Mouse (Mus musculus) macrophage (primary cell): ENCODE results near the gene Hsd17b2. TPM values are rescaled to one million over a fixed set of nuclear protein-coding genes. Genes with fewer than 3 reads are reported as not detected.

Source experiments
- H3K27ac ChIP-seq: fragments of 350-480 bp; formaldehyde crosslinking; 2 replicates; pipeline ENCODE4 v1.9.0; 2021
- H3K36me3 ChIP-seq: fragments of 350-480 bp; formaldehyde crosslinking; 2 replicates; pipeline ENCODE4 v1.9.0; 2021; ENCODE audit errors: inconsistent target
- H3K4me3 ChIP-seq: fragments of 350-480 bp; formaldehyde crosslinking; 2 replicates; pipeline ENCODE4 v1.9.0; 2021; ENCODE audit errors: inconsistent target
- H3K79me2 ChIP-seq: fragments of 350-480 bp; formaldehyde crosslinking; 2 replicates; pipeline ENCODE4 v1.9.0; 2021; ENCODE audit errors: inconsistent target
- WGBS: methylation state at CpG from one replicate; pipeline ENCODE4 v1.1.7; 2026; ENCODE audit warnings: inconsistent platforms; ENCODE audit not compliant: missing documents; 5-methylcytosine and 5-hydroxymethylcytosine counted together
- polyA plus RNA-seq: library from polyadenylated mRNA; stranded (reverse); fragments of 250-400 nt; gene quantifications from 3 replicates; pipeline ENCODE4 v1.2.4, GENCODE M21; 2018; ENCODE audit warnings: inconsistent platforms

The Hsd17b2 gene
- polyA plus RNA-seq, 1 experiment from 2014 or later = not detected

- no peak overlapping the region for H3K4me3 ChIP-seq
- 81% methylated on average over 4 of the region's 4 CpGs for WGBS
- no peaks in the 10 kb centered on the region for H3K79me2 ChIP-seq
- no peaks in the 10 kb centered on the region for H3K36me3 ChIP-seq
- no peak overlapping the region for H3K27ac ChIP-seq
Observed at GRCm38 (mm10) chr8:117692131-117692530, 9.6 kb upstream of the Hsd17b2 start.

GRCm38 (mm10) chr8:117695636-117696035 lies 6.1 kb upstream of the Hsd17b2 start:
- H3K4me3 ChIP-seq = no peak overlapping the region
- no peaks in the 10 kb centered on the region for H3K79me2 ChIP-seq
- H3K27ac ChIP-seq = no peak overlapping the region
- H3K36me3 ChIP-seq = no peaks in the 10 kb centered on the region
- 70% methylated on average over 1 of the region's 1 CpGs for WGBS

GRCm38 (mm10) chr8:117697248-117697647 lies 4.5 kb upstream of the Hsd17b2 start:
- H3K27ac ChIP-seq = no peak overlapping the region
- no peaks in the 10 kb centered on the region for H3K36me3 ChIP-seq
- no peaks in the 10 kb centered on the region for H3K79me2 ChIP-seq
- no peak overlapping the region for H3K4me3 ChIP-seq
- 38% methylated on average over 5 of the region's 5 CpGs for WGBS

- WGBS = 37% methylated on average over 8 of the region's 8 CpGs
- Histone ChIP-seq H3K36me3 (no peaks in the 10 kb centered on the region), H3K4me3 (no peak overlapping the region), H3K79me2 (no peaks in the 10 kb centered on the region), H3K27ac (no peak overlapping the region)
Observed at GRCm38 (mm10) chr8:117700699-117701098, 1.0 kb upstream of the Hsd17b2 start.

DNA sequence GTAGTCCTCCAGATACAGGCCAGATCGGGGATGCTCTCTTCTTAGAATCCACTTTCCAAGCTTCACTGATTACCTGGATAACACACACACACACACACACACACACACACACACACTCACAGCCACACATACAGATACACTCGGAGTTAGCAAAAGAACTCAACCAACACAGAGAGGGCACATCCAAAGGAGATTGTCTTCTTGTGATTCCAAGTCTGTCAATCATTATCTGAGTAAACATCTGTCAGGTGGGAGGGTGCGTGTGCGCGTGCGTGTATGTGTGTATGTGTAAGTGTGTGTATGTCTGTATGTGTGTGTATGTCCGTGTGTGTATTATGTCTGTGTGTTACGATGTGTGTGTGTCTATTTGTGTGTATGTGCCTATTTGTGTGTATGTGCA lies 458 bp upstream of the Hsd17b2 start:
- Histone ChIP-seq H3K36me3 (no peaks in the 10 kb centered on the region), H3K4me3 (no peak overlapping the region), H3K27ac (no peak overlapping the region), H3K79me2 (no peaks in the 10 kb centered on the region)
- WGBS = 96% methylated on average over 8 of the region's 8 CpGs

DNA sequence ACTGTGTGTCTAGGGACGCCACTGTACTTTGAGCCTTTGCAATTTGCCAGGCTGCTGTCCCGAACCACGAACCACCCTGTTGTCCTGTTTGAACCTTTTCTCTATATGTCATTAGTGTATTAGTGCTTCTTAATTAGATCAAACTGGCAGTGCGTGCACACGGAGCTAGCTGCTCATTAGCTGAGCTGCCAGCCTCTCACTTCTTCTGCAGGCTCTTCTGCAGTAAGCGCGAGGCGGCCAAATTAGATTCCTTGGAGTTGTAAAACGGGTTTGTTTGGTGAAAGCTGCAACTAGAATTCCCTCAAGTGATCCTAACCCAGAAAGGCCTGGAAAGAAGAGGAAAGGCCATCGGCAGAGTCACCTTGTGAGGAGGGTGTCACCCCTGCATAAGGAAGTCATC lies 997 bp downstream of the Hsd17b2 start:
- Histone ChIP-seq H3K27ac (no peak overlapping the region), H3K79me2 (no peaks in the 10 kb centered on the region), H3K4me3 (no peak overlapping the region), H3K36me3 (no peaks in the 10 kb centered on the region)
- WGBS = 84% methylated on average over 9 of the region's 10 CpGs

DNA sequence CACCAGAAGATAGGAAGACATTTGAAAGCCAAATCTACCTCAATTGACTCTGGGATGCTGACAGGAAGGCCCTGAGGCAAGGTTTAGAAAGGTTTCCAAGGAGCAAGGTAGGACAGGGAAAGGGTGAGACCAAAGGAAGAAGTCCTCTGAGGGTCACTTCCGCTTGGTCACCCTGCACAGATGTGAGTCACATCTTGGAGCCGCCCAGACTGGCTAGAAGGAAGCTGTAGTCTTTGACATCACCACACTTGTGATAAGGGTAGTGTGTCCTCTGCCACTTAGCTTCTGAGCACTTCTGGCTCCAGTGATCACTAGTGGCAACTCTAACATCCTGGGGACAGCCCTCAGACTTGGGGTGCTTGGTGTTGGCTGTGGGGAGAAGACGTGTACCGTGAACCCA lies 4.4 kb downstream of the Hsd17b2 start:
- Histone ChIP-seq H3K4me3 (no peak overlapping the region), H3K27ac (no peak overlapping the region), H3K36me3 (no peaks in the 10 kb centered on the region), H3K79me2 (no peaks in the 10 kb centered on the region)
- WGBS = 66% methylated on average over 4 of the region's 4 CpGs

GRCm38 (mm10) chr8:117712226-117712625 lies 10.5 kb downstream of the Hsd17b2 start:
- WGBS = 77% methylated on average over 5 of the region's 5 CpGs
- no peaks in the 10 kb centered on the region for H3K36me3 ChIP-seq
- no peak overlapping the region for H3K27ac ChIP-seq
- no peaks in the 10 kb centered on the region for H3K79me2 ChIP-seq
- H3K4me3 ChIP-seq = no peak overlapping the region

GRCm38 (mm10) chr8:117714604-117715003 lies 12.9 kb downstream of the Hsd17b2 start:
- Histone ChIP-seq H3K36me3 (no peaks in the 10 kb centered on the region), H3K4me3 (no peak overlapping the region), H3K79me2 (no peaks in the 10 kb centered on the region), H3K27ac (no peak overlapping the region)
- WGBS = 87% methylated on average over 5 of the region's 5 CpGs

- Histone ChIP-seq H3K27ac (no peak overlapping the region), H3K36me3 (no peaks in the 10 kb centered on the region), H3K79me2 (no peaks in the 10 kb centered on the region), H3K4me3 (no peak overlapping the region)
- 82% methylated on average over 5 of the region's 5 CpGs for WGBS
Observed at GRCm38 (mm10) chr8:117715896-117716295, 14.2 kb downstream of the Hsd17b2 start.

- H3K4me3 ChIP-seq = no peak overlapping the region
- WGBS = 87% methylated on average over 14 of the region's 14 CpGs
- H3K36me3 ChIP-seq = no peaks in the 10 kb centered on the region
- no peak overlapping the region for H3K27ac ChIP-seq
- no peaks in the 10 kb centered on the region for H3K79me2 ChIP-seq
Observed at GRCm38 (mm10) chr8:117718152-117718860, 16.6 kb downstream of the Hsd17b2 start.

- no peak overlapping the region for H3K4me3 ChIP-seq
- no peak overlapping the region for H3K27ac ChIP-seq
- 49% methylated on average over 7 of the region's 7 CpGs for WGBS
Observed at GRCm38 (mm10) chr8:117726467-117726866, 24.8 kb downstream of the Hsd17b2 start.

DNA sequence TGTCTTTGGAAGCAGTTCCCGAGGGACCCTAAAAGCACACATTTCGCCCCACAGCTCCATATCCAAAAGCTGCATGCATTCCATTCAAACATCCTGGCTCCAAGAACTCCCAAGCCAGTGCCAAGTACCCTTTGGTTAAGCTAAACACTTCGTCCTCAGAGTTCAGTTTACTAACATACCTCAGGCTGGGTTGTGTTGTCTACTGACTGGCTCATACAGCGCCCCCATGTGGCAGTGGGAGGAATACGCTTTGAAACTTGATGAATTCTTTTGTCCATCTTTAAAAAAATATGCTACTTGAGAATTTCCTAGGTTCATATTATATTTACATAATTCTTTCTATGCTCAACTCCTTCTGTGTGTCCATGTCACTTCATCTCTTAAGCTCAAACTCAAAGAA lies 25.9 kb downstream of the Hsd17b2 start:
- H3K4me3 ChIP-seq = no peak overlapping the region
- 79% methylated on average over 5 of the region's 5 CpGs for WGBS
- no peaks in the 10 kb centered on the region for H3K36me3 ChIP-seq
- H3K79me2 ChIP-seq = no peaks in the 10 kb centered on the region
- H3K27ac ChIP-seq = no peak overlapping the region

More at GRCm38 (mm10) chr8:117726467-117726866, 24.8 kb downstream of the Hsd17b2 start:
- Histone ChIP-seq H3K79me2 (no peaks in the 10 kb centered on the region), H3K36me3 (no peaks in the 10 kb centered on the region)

DNA sequence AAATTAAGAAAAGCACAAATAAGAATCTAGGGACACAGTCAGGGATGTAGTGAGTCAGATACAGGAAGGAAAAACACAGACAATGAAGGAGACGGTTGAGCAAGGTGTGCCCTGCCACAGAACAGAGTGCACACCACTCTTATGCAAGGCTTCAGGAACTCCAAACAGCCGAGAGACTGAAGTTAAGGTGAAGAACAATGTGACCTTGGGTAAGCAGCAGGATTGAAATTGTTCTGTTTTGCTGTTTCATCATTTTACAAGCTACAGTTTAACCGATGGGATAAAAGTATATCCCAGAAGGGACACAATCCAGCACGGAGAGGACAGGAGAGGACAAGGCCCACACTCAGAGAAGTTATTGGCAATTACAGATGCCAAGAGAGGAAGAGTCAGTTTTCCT lies 26.5 kb downstream of the Hsd17b2 start:
- H3K36me3 ChIP-seq = no peaks in the 10 kb centered on the region
- WGBS = 80% methylated on average over 4 of the region's 4 CpGs
- no peak overlapping the region for H3K27ac ChIP-seq
- no peak overlapping the region for H3K4me3 ChIP-seq
- H3K79me2 ChIP-seq = no peaks in the 10 kb centered on the region

DNA sequence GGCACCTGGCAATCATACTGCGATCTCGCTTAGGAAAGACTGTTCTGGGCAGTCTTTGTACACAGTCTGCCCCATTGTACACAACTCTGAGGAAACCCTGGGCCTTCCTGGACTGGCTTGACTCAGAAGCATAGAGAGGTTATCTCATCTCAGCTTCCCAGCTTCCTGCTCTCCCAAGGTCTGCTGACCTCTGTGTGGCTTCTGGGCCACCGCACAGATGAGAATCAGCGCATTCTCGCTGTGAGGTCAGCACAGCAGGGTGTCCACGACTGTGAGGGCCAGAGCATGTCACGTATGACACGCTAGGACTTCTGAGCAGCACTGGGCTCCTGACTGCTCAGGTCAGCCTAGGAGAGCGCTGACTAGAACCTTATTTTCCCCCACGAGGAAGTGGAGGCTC lies 29.3 kb downstream of the Hsd17b2 start:
- 51% methylated on average over 10 of the region's 10 CpGs for WGBS
- Histone ChIP-seq H3K27ac (no peak overlapping the region), H3K79me2 (no peaks in the 10 kb centered on the region), H3K4me3 (no peak overlapping the region), H3K36me3 (no peaks in the 10 kb centered on the region)

DNA sequence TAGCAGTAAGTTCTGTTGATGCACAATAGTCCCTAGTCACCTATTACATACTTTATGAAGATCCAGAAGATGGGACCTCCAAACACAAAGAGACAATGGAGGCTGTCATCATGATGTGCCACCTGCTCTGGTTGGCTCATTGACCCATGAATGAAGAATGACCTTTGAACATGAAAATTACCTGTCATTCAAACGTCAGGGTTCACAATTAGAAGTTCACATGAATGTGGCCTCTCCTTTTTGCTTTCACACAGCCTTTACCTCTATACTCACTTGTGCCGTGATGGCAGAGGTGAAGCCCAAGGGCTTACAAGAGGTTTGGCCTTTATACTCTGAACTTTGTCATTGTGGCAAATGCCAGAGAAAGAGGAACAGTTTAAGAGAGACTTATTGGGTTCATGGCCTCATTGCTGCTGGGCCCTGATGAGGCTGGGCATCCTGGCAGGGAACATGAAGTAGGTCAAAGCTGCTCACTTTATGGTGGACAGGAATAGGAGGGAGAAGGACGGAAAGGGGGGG lies 35.0 kb downstream of the Hsd17b2 start:
- Histone ChIP-seq H3K4me3 (no peak overlapping the region), H3K36me3 (no peaks in the 10 kb centered on the region), H3K79me2 (no peaks in the 10 kb centered on the region), H3K27ac (no peak overlapping the region)
- WGBS = 88% methylated on average over 3 of the region's 3 CpGs
